Mouse (Mus musculus) hindbrain, embryonic 16.5 days (tissue): ENCODE results near the gene Hist1h1d. TPM values are rescaled to one million over a fixed set of nuclear protein-coding genes. Genes with fewer than 3 reads are reported as not detected.

ENCODE experiments used
- microRNA-seq: library from miRNA; unstranded; fragments of <30 nt; microRNA quantifications from one replicate; pipeline ENCODE4, GENCODE M21; 2017
- polyA plus RNA-seq: library from polyadenylated mRNA; unstranded; fragments of >200 nt; fragmentation: Nextera tagmentation; extraction: Ambion mirVana; gene quantifications from 2 replicates; pipeline ENCODE4 v1.2.1, GENCODE M21; 2015

Hist1h1d gene
- polyA plus RNA-seq, 1 experiment from 2014 or later = 0.10 TPM

Small RNA genes within 50 kb of the gene (microRNA-seq; reads per million reads assigned to microRNA genes)
- gene Gm44297 (not detected), gene Gm44359 (not detected), gene Gm44394 (not detected), gene n-TStga1 (0.83 reads per million)

Other genes starting within 250 kb of the Hist1h1d start
- gene Zfp322a, start 184.1 kb upstream of the Hist1h1d start, polyA plus RNA-seq = 46.2 and 48.2 TPM in 2 replicates
- gene Abt1, start 129.4 kb upstream of the Hist1h1d start, polyA plus RNA-seq = 9.8 and 10.1 TPM in 2 replicates
- gene Btn1a1, start 87.4 kb upstream of the Hist1h1d start, polyA plus RNA-seq = 0.09 and 0.20 TPM in 2 replicates
- 0.14 TPM in 1 of 2 replicates, not detected in the other for gene Btn2a2, start 64.4 kb upstream of the Hist1h1d start, polyA plus RNA-seq
- gene Hist1h4h, start 22.2 kb upstream of the Hist1h1d start, polyA plus RNA-seq = 2.6 and 2.7 TPM in 2 replicates
- not detected in 2 replicates for gene Hist1h2af, start 19.4 kb upstream of the Hist1h1d start, polyA plus RNA-seq
- gene Hist1h3g, start 17.8 kb upstream of the Hist1h1d start, polyA plus RNA-seq = 0.66 TPM in 1 of 2 replicates, not detected in the other
- gene Hist1h2bh, start 9.9 kb upstream of the Hist1h1d start, polyA plus RNA-seq = 0.16 and 0.29 TPM in 2 replicates
- not detected in 2 replicates for gene Hist1h3f, start 9.2 kb upstream of the Hist1h1d start, polyA plus RNA-seq
- gene Hist1h4f, start 1.6 kb upstream of the Hist1h1d start, polyA plus RNA-seq = 0.59 TPM in 1 of 2 replicates, not detected in the other
- gene Hist1h3e, start 9.1 kb downstream of the Hist1h1d start, polyA plus RNA-seq = 0.85 and 0.97 TPM in 2 replicates
- gene Hist1h2ae, start 18.0 kb downstream of the Hist1h1d start, polyA plus RNA-seq = 9.4 and 14.5 TPM in 2 replicates
- 0.79 and 1.4 TPM in 2 replicates for gene Hist1h2bg, start 18.1 kb downstream of the Hist1h1d start, polyA plus RNA-seq
- gene Hist1h2bf, start 20.9 kb downstream of the Hist1h1d start, polyA plus RNA-seq = 0.44 and 0.67 TPM in 2 replicates
- 0.57 and 1.3 TPM in 2 replicates for gene Hist1h2ad, start 21.1 kb downstream of the Hist1h1d start, polyA plus RNA-seq
- gene Hist1h3d, start 22.5 kb downstream of the Hist1h1d start, polyA plus RNA-seq = 0.85 and 1.3 TPM in 2 replicates
- gene Hist1h4d, start 28.3 kb downstream of the Hist1h1d start, polyA plus RNA-seq = 27.6 and 30.0 TPM in 2 replicates
- 1.0 and 1.1 TPM in 2 replicates for gene Hist1h2be, start 67.9 kb downstream of the Hist1h1d start, polyA plus RNA-seq
- 4.0 and 5.0 TPM in 2 replicates for gene Hist1h1e, start 69.3 kb downstream of the Hist1h1d start, polyA plus RNA-seq
- gene Hist1h2ac, start 130.7 kb downstream of the Hist1h1d start, polyA plus RNA-seq = 0.26 and 0.30 TPM in 2 replicates
- gene Hist1h2bc, start 130.9 kb downstream of the Hist1h1d start, polyA plus RNA-seq = 20.4 and 24.8 TPM in 2 replicates
- not detected in 2 replicates for gene Hist1h1t, start 142.6 kb downstream of the Hist1h1d start, polyA plus RNA-seq
- gene Hist1h4c, start 145.2 kb downstream of the Hist1h1d start, polyA plus RNA-seq = 2.0 and 2.5 TPM in 2 replicates
- gene Hfe, start 157.6 kb downstream of the Hist1h1d start, polyA plus RNA-seq = 5.4 and 6.7 TPM in 2 replicates
- 8.6 and 10.8 TPM in 2 replicates for gene Hist1h1c, start 185.5 kb downstream of the Hist1h1d start, polyA plus RNA-seq
- 0.70 and 1.2 TPM in 2 replicates for gene Hist1h3c, start 192.3 kb downstream of the Hist1h1d start, polyA plus RNA-seq
- 0.49 and 0.66 TPM in 2 replicates for gene Hist1h2bb, start 193.5 kb downstream of the Hist1h1d start, polyA plus RNA-seq
- 3.7 and 6.8 TPM in 2 replicates for gene Hist1h2ab, start 197.9 kb downstream of the Hist1h1d start, polyA plus RNA-seq
- gene Hist1h3b, start 199.0 kb downstream of the Hist1h1d start, polyA plus RNA-seq = 1.7 and 2.7 TPM in 2 replicates
- 1.1 TPM in 1 of 2 replicates, not detected in the other for gene Hist1h4b, start 203.8 kb downstream of the Hist1h1d start, polyA plus RNA-seq
- not detected in 2 replicates for gene Hist1h4a, start 208.0 kb downstream of the Hist1h1d start, polyA plus RNA-seq
- 0.89 and 1.2 TPM in 2 replicates for gene Hist1h3a, start 209.1 kb downstream of the Hist1h1d start, polyA plus RNA-seq
- 0.44 TPM in 1 of 2 replicates, not detected in the other for gene Hist1h1a, start 210.4 kb downstream of the Hist1h1d start, polyA plus RNA-seq
- gene Trim38, start 216.7 kb downstream of the Hist1h1d start, polyA plus RNA-seq = 0.07 TPM in 1 of 2 replicates, not detected in the other